Mouse (Mus musculus): ENCODE results near the gene Sptb. TPM values are rescaled to one million over a fixed set of nuclear protein-coding genes. Genes with fewer than 3 reads are reported as not detected.

Sptb gene
- total RNA-seq, 2 experiments from 2014 or later: 261 to 799 TPM

DNA sequence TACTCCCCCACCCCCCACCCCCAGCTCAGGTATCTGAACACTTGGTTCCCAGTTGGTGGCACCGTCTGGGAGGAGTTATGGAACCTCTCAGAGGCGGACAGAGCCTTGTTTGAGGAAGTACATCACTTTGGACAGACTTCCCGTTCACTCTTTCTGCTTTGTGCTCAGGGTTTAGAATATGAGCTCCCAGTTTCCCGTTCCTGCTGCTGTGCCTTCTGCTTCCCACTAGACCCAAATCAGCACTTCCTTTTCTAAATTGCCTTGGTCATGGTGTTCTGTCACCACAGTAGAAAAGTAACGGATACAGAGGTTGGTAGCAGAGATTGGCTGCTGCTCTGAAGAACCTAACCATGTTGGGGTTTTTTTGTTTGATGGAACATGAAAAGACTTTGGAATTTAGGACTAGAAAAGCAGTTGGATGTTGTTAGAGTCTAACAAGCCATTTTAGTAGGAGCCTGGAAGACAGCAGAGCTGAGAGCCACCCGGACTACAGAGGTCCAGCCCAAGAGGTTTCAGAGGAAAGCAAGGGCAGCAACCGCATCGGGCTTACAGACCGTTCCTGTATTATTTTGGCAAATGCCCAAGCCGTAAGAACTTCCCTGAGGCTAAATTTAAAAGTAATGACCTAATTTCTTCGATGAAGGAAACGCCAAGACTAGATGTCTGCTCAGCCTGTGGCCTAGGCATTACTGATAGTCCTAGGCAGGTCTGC is 95.3 kb downstream of the Sptb start:
- no peak for ATAC-seq (replicated peaks; ENCODE audit: low FRiP score, poor library complexity, severe bottlenecking)

DNA sequence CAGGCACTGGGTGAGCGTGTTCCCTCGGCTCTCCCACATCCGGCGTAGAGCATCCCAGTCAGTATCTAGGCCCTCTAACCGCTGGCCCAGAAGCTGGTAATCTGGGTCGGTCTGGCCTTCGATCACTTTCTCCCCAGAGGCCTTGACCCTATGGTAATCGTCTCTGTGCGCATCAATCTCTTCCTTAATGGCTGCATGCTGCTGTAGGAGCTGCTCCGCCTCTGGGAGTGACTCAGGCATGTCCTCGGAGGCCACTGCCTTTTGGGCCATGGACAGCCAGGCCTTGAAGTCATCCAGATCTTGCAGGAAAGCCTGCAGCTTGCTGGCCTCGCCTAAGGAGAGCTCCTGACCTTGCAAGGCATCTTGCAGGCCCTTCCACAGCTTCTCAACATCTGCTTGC is 97.7 kb downstream of the Sptb start:
- ATAC-seq (replicated peaks; ENCODE audit: low FRiP score, poor library complexity, severe bottlenecking): no peak

- ATAC-seq (replicated peaks; ENCODE audit: low FRiP score, poor library complexity, severe bottlenecking): no peak
Observed at GRCm38 (mm10) chr12:76608997-76609565, 101.3 kb downstream of the Sptb start.

GRCm38 (mm10) chr12:76608241-76608640 is 102.1 kb downstream of the Sptb start:
- no peak for ATAC-seq (replicated peaks; ENCODE audit: low FRiP score, poor library complexity, severe bottlenecking)

DNA sequence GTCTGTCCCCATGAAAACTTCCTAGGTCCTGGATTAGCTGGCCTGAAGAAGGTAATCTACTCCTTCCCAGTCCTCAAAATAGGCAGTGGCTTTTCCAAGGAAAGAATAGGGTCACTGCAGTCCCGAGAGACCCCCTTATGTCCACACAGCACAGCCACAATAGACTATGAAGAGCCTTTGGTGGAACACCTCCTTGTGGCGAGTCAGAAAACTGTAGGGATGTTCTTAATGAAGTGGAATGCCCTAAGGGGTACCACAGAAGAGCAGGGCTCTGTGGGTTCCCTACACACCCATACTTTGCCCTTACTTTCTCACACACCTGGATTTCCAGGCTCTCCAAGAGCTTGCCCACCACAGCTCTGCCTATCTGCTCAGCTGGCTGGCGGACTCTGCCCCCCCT is 104.5 kb downstream of the Sptb start:
- ATAC-seq (replicated peaks; ENCODE audit: low FRiP score, poor library complexity, severe bottlenecking): no peak

DNA sequence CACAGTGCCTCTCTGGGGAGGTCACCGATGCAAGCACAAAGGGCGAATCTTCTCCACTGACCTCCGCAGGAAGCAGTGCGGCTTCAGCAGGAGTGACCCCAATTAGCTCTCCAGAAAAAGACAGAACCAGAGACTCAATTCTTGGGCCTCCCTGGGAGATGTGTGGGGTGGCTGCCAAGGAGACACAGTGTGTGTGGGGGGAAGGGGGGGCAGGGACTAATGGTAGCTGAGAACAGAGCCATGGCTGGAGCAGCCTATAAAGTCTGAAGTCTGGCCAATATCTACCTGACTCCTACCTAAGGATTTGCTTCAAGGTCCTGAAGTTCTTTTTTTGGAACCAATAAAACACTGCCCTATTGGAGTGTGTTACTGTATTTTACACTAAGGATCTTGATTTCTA is 105.8 kb downstream of the Sptb start:
- ATAC-seq (replicated peaks; ENCODE audit: low FRiP score, poor library complexity, severe bottlenecking): no peak

DNA sequence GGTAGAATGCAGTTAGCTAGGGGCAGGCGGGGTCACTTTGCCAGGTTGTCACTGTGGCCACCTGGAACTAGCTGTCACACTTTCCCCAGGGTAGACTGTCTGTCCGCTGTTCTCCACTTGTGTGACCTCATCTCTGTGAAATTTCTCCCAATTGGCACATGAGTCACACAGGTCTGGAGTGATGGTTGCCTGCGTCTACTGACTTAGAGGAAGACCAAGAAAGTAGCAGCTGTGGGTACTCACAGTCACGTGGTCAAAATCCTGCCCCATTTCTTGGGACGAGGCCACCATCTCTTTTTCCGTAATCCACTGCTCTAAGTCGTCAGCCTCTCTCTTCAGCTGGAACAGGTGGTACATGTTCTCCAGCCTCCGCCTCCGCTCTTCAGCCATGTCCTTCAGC is 106.6 kb downstream of the Sptb start:
- ATAC-seq (replicated peaks; ENCODE audit: low FRiP score, poor library complexity, severe bottlenecking): no peak

GRCm38 (mm10) chr12:76598196-76598928 is 112.0 kb downstream of the Sptb start:
- ATAC-seq (replicated peaks; ENCODE audit: low FRiP score, poor library complexity, severe bottlenecking): no peak

DNA sequence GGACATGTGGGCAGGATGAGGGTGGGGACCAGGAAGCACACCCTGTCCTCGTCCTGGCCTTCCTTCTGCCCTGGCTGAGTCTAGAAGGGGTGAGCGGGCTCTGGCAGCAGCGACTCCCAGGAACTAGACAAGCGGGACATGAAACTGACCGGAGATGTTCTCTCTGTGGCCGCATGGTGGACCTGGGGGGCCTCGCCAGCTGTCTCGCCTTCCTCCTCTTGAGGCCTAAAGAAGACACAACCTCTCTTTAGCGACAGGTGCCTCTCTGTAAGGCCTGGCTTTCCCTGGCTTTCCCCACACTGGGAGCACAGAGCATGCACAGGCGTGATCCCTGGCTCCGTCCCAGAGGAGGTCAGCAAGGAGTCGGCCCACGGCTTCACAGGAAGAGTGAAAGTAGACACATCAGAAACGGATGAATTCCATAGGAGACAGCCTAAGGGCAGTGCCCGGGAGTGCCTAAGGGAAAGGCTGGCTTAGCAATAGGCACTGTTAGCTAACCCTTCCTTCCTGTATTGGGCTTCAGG is 112.7 kb downstream of the Sptb start:
- no peak for ATAC-seq (replicated peaks; ENCODE audit: low FRiP score, poor library complexity, severe bottlenecking)

- ATAC-seq (replicated peaks; ENCODE audit: low FRiP score, poor library complexity, severe bottlenecking): no peak; the same call in 1 of the 2 replicates
Observed at GRCm38 (mm10) chr12:76596292-76597023, 113.9 kb downstream of the Sptb start.

DNA sequence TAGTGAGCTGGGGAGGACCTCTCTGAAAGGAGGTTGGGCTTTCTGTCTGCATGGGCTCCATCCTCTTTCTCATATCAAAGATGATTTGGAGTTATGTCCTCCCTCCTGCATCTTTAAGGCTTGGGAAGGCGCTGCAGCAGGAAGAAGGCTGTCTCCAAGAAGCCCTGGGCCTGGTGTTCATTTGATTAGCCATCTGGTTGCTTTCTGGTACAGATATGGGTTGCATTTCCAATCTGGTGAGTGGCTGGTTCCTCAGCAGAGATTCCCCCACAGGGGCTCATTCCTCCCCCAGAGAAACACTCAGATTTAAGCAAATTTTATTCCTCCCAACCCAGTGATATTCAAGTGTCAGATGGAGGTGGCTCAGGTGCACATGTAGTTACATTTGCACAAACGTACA is 114.5 kb downstream of the Sptb start:
- ATAC-seq (replicated peaks; ENCODE audit: low FRiP score, poor library complexity, severe bottlenecking): no peak

- peak; percentile 9 for ATAC-seq (replicated peaks; ENCODE audit: low FRiP score, poor library complexity, severe bottlenecking)
Observed at GRCm38 (mm10) chr12:76594556-76594955, 115.8 kb downstream of the Sptb start.

GRCm38 (mm10) chr12:76593839-76594322 is 116.5 kb downstream of the Sptb start:
- ATAC-seq (replicated peaks; ENCODE audit: low FRiP score, poor library complexity, severe bottlenecking): peak; percentile 75

GRCm38 (mm10) chr12:76593254-76593653 is 117.1 kb downstream of the Sptb start:
- ATAC-seq (replicated peaks; ENCODE audit: low FRiP score, poor library complexity, severe bottlenecking): no peak

- ATAC-seq (replicated peaks; ENCODE audit: low FRiP score, poor library complexity, severe bottlenecking): 0 out of 2 replicates have a peak, but pooled peaks have one; percentile 26
Observed at GRCm38 (mm10) chr12:76592213-76592612, 118.1 kb downstream of the Sptb start.

- ATAC-seq (replicated peaks; ENCODE audit: low FRiP score, poor library complexity, severe bottlenecking): no peak
Observed at GRCm38 (mm10) chr12:76591037-76591436, 119.3 kb downstream of the Sptb start.

- no peak for ATAC-seq (replicated peaks; ENCODE audit: low FRiP score, poor library complexity, severe bottlenecking)
Observed at GRCm38 (mm10) chr12:76589531-76589930, 120.8 kb downstream of the Sptb start.

DNA sequence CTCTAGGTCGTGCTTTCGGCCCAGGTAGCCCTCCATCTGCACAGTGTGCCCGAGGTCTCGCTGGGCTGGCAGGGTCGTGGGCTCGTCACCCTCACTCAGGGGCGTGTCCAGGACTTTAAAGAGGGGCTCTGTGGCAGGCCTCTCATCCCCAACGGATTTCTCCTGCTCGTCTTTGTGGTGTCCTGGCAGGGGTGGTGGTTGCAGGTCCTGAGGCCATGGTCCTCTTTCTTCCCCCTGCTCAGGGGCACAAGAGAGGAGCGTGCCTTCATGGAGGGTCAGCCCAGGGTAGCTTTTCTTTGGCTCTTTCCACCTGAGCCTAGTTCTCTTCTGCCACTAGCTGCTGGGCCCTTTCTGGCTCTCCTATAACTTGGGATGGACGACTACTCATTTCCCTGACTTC is 123.0 kb downstream of the Sptb start:
- no peak for ATAC-seq (replicated peaks; ENCODE audit: low FRiP score, poor library complexity, severe bottlenecking)

- 0 out of 2 replicates have a peak, but pooled peaks have one; percentile 49 for ATAC-seq (replicated peaks; ENCODE audit: low FRiP score, poor library complexity, severe bottlenecking)
Observed at GRCm38 (mm10) chr12:76585028-76585427, 125.3 kb downstream of the Sptb start.

DNA sequence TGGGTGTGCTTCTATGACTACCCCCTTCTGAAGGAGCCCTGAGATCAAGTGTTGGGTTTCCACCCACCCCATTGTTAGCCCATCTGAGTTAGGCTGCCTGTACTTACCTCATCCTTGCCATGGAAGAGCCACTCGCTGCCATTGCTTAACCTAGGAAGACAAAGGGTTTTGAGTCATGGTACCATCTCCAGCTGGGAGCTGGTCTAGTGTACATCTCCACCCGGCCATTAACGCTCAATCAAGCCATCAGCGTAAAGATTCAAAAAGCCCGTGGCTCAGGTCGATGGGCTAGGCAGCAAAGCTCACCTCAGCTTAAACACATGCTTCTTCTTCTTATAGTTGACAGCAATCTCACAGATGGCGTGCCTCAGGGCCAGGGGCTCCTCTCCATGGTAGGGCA is 126.9 kb downstream of the Sptb start:
- no peak for ATAC-seq (replicated peaks; ENCODE audit: low FRiP score, poor library complexity, severe bottlenecking)

Measured in erythroblast, adult 5-6 weeks (primary cell).